Mouse (Mus musculus) limb, embryonic 10.5 days (tissue): ENCODE measurements around the gene Lyrm1. TPM values are rescaled to one million over a fixed set of nuclear protein-coding genes. Genes with fewer than 3 reads are reported as not detected.

Experiments used
- DNase-seq: peaks from one replicate; pipeline ENCODE4 v3.0.0-alpha.2; 2017; ENCODE audit warnings: low spot score
- H3K27ac ChIP-seq: fragments of 300-500 bp; sonication (generic); 2 replicates; pipeline ENCODE4 v1.5.1; 2016; ENCODE audit warnings: mild to moderate bottlenecking
- H3K27me3 ChIP-seq: fragments of 300-500 bp; sonication (generic); 2 replicates; pipeline ENCODE4 v1.6.1; 2016; ENCODE audit warnings: low read depth, mild to moderate bottlenecking; ENCODE audit not compliant: poor library complexity, severe bottlenecking
- H3K36me3 ChIP-seq: fragments of 300-500 bp; sonication (generic); 2 replicates; pipeline ENCODE4 v1.6.1; 2016; ENCODE audit warnings: mild to moderate bottlenecking, moderate library complexity
- H3K4me1 ChIP-seq: fragments of 300-500 bp; sonication (generic); 2 replicates; pipeline ENCODE4 v1.6.1; 2016
- H3K4me3 ChIP-seq: fragments of 300-500 bp; sonication (generic); 2 replicates; pipeline ENCODE4 v1.5.1; 2016; ENCODE audit warnings: mild to moderate bottlenecking, moderate library complexity
- H3K9me3 ChIP-seq: fragments of 300-500 bp; sonication (generic); replicated peaks from 2 replicates; pipeline ENCODE4 v1.6.1; 2016; ENCODE audit warnings: mild to moderate bottlenecking
- WGBS: fragments of 180-500 bp; shearing (Covaris S2); methylation state at CpG from one replicate; pipeline ENCODE4 v1.1.7; 2016; 5-methylcytosine and 5-hydroxymethylcytosine counted together
- polyA plus RNA-seq: library from polyadenylated mRNA; unstranded; fragments of >200 nt; fragmentation: Nextera tagmentation; extraction: Ambion mirVana; gene quantifications from 2 replicates; pipeline ENCODE4 v1.2.1, GENCODE M21; 2016

The Lyrm1 gene
- polyA plus RNA-seq, 1 experiment from 2014 or later, result 6.4 TPM

GRCm38 (mm10) chr7:119985279-119985912 lies 89.7 kb downstream of the Lyrm1 start:
- WGBS, result 77% methylated on average over 3 of the region's 3 CpGs
- Histone ChIP-seq H3K27me3 (no peaks in the 10 kb centered on the region), H3K4me1 (no peaks in the 10 kb centered on the region), H3K9me3 (no peaks in the 10 kb centered on the region), H3K4me3 (no peak overlapping the region), H3K27ac (no peak overlapping the region), H3K36me3 (no peaks in the 10 kb centered on the region)
- DNase-seq, result no peak

GRCm38 (mm10) chr7:119997066-119997465 lies 101.4 kb downstream of the Lyrm1 start:
- Histone ChIP-seq H3K27me3 (no peaks in the 10 kb centered on the region), H3K27ac (no peak overlapping the region), H3K36me3 (no peaks in the 10 kb centered on the region), H3K9me3 (no peaks in the 10 kb centered on the region), H3K4me3 (no peak overlapping the region), H3K4me1 (no peaks in the 10 kb centered on the region)
- DNase-seq, result no peak
- WGBS, result 78% methylated on average over 6 of the region's 6 CpGs

Other genes with a start within 250 kb of the Lyrm1 start
- not detected in 2 replicates for gene Acsm4, start 205.8 kb upstream of the Lyrm1 start, polyA plus RNA-seq
- 95.3 and 102 TPM in 2 replicates for gene Thumpd1, start 175.1 kb upstream of the Lyrm1 start, polyA plus RNA-seq
- gene Acsm3, start 134.9 kb upstream of the Lyrm1 start, polyA plus RNA-seq, result 0.26 and 0.30 TPM in 2 replicates
- 21.6 and 27.6 TPM in 2 replicates for gene Rexo5, start 101.9 kb upstream of the Lyrm1 start, polyA plus RNA-seq
- gene Eri2, start 101.8 kb upstream of the Lyrm1 start, polyA plus RNA-seq, result 25.9 and 27.3 TPM in 2 replicates
- gene Dcun1d3, start 437 bp downstream of the Lyrm1 start, polyA plus RNA-seq, result 10.8 and 12.0 TPM in 2 replicates
- gene Dnah3, start 199.4 kb downstream of the Lyrm1 start, polyA plus RNA-seq, result not detected in 2 replicates
- gene Tmem159, start 206.5 kb downstream of the Lyrm1 start, polyA plus RNA-seq, result 13.6 and 14.6 TPM in 2 replicates
- gene Zp2, start 249.4 kb downstream of the Lyrm1 start, polyA plus RNA-seq, result not detected in 2 replicates